Mouse (Mus musculus): ENCODE data around the gene Rbks. TPM values are rescaled to one million over a fixed set of nuclear protein-coding genes. Genes with fewer than 3 reads are reported as not detected.

Rbks gene
- 1.4 and 1.5 TPM in 2 replicates for polyA plus RNA-seq (2011; ENCODE audit: insufficient read depth, insufficient read length, low read depth, missing spikeins)

- Histone ChIP-seq H3K4me1 (ENCODE audit: control insufficient read depth, insufficient read depth, low read length) (no peaks in the 10 kb centered on the region), H3K27ac (ENCODE audit: insufficient read depth, low read length) (peak within 1 kb of the TSS; percentile 69), H3K27me3 (ENCODE audit: control insufficient read depth, insufficient read depth, low read length, poor library complexity, severe bottlenecking) (no peaks in the 10 kb centered on the region), H3K4me3 (ENCODE audit: low read depth, low read length) (peak within 1 kb of the TSS; percentile 92), H3K9ac (ENCODE audit: low read depth, poor library complexity, severe bottlenecking) (peak within 1 kb of the TSS; percentile 81), H3K9me3 (replicated peaks; ENCODE audit: control insufficient read depth, insufficient read depth, low read length, poor library complexity, severe bottlenecking) (no peaks in the 10 kb centered on the region), H3K36me3 (ENCODE audit: control insufficient read depth, insufficient read depth, low read length, poor library complexity, severe bottlenecking) (no peaks in the 10 kb centered on the region; the same call in 1 of the 2 replicates)
- TF ChIP-seq CTCF (IDR thresholded peaks at IDR 0.05; ENCODE audit: low read depth, low read length) (no peak), POLR2A (IDR thresholded peaks at IDR 0.05; ENCODE audit: insufficient read depth, low read length) (no peak), EP300 (IDR thresholded peaks at IDR 0.05; ENCODE audit: insufficient read depth, low read depth, low read length) (no peak)
Measured at GRCm38 (mm10) chr5:31696971-31697643, at the start of gene Rbks. Rbks (minus strand) TSS chr5:31697627.

GRCm38 (mm10) chr5:31742521-31743031 lies 45.1 kb upstream of the Rbks start:
- Histone ChIP-seq H3K36me3 (ENCODE audit: control insufficient read depth, insufficient read depth, low read length, poor library complexity, severe bottlenecking) (no peaks in the 10 kb centered on the region), H3K9ac (ENCODE audit: low read depth, poor library complexity, severe bottlenecking) (no peak overlapping the region), H3K27ac (ENCODE audit: insufficient read depth, low read length) (no peak overlapping the region), H3K4me1 (ENCODE audit: control insufficient read depth, insufficient read depth, low read length) (no peaks in the 10 kb centered on the region), H3K27me3 (ENCODE audit: control insufficient read depth, insufficient read depth, low read length, poor library complexity, severe bottlenecking) (no peaks in the 10 kb centered on the region), H3K4me3 (ENCODE audit: low read depth, low read length) (no peak overlapping the region), H3K9me3 (replicated peaks; ENCODE audit: control insufficient read depth, insufficient read depth, low read length, poor library complexity, severe bottlenecking) (no peaks in the 10 kb centered on the region)
- no peak for TF ChIP-seq EP300 (IDR thresholded peaks at IDR 0.05; ENCODE audit: insufficient read depth, low read depth, low read length)

- Histone ChIP-seq H3K27ac (ENCODE audit: insufficient read depth, low read length) (no peak overlapping the region), H3K4me1 (ENCODE audit: control insufficient read depth, insufficient read depth, low read length) (no peaks in the 10 kb centered on the region), H3K27me3 (ENCODE audit: control insufficient read depth, insufficient read depth, low read length, poor library complexity, severe bottlenecking) (no peaks in the 10 kb centered on the region), H3K9ac (ENCODE audit: low read depth, poor library complexity, severe bottlenecking) (no peak overlapping the region), H3K9me3 (replicated peaks; ENCODE audit: control insufficient read depth, insufficient read depth, low read length, poor library complexity, severe bottlenecking) (no peaks in the 10 kb centered on the region), H3K4me3 (ENCODE audit: low read depth, low read length) (no peak overlapping the region), H3K36me3 (ENCODE audit: control insufficient read depth, insufficient read depth, low read length, poor library complexity, severe bottlenecking) (no peaks in the 10 kb centered on the region)
- no peak for TF ChIP-seq CTCF (IDR thresholded peaks at IDR 0.05; ENCODE audit: low read depth, low read length)
- TF ChIP-seq POLR2A (IDR thresholded peaks at IDR 0.05; ENCODE audit: insufficient read depth, low read length): no peak
- TF ChIP-seq EP300 (IDR thresholded peaks at IDR 0.05; ENCODE audit: insufficient read depth, low read depth, low read length): no peak
Measured at GRCm38 (mm10) chr5:31741931-31742330, 44.5 kb upstream of the Rbks start.

- Histone ChIP-seq H3K9me3 (replicated peaks; ENCODE audit: control insufficient read depth, insufficient read depth, low read length, poor library complexity, severe bottlenecking) (peaks cover 4% of the 10 kb centered on the region), H3K36me3 (ENCODE audit: control insufficient read depth, insufficient read depth, low read length, poor library complexity, severe bottlenecking) (no peaks in the 10 kb centered on the region), H3K27ac (ENCODE audit: insufficient read depth, low read length) (no peak overlapping the region), H3K9ac (ENCODE audit: low read depth, poor library complexity, severe bottlenecking) (no peak overlapping the region), H3K4me1 (ENCODE audit: control insufficient read depth, insufficient read depth, low read length) (no peaks in the 10 kb centered on the region), H3K27me3 (ENCODE audit: control insufficient read depth, insufficient read depth, low read length, poor library complexity, severe bottlenecking) (no peaks in the 10 kb centered on the region), H3K4me3 (ENCODE audit: low read depth, low read length) (no peak overlapping the region)
- no peak for TF ChIP-seq CTCF (IDR thresholded peaks at IDR 0.05; ENCODE audit: low read depth, low read length)
- TF ChIP-seq EP300 (IDR thresholded peaks at IDR 0.05; ENCODE audit: insufficient read depth, low read depth, low read length): no peak
- TF ChIP-seq POLR2A (IDR thresholded peaks at IDR 0.05; ENCODE audit: insufficient read depth, low read length): no peak
Measured at GRCm38 (mm10) chr5:31732644-31733338, 35.4 kb upstream of the Rbks start.

DNA sequence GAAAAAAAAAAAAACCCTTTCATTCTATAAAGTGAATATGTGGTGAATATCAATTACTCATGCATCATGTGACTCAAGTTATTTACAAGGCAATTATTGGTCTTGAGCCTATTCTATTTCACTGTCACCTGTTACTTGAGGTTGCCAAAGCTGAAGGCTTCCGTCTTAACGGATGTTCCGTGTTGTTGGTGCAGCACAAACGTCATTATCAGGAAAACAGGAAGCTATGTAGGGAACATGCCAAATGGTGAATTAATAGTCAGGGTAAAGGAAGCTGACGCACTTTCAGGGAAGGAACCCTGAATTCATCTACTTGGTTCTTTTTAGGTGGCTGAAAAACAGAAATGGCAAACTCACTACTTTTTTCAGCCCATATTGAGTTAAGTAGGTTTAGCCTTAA lies 30.0 kb upstream of the Rbks start:
- TF ChIP-seq CTCF (IDR thresholded peaks at IDR 0.05; ENCODE audit: low read depth, low read length) (no peak), POLR2A (IDR thresholded peaks at IDR 0.05; ENCODE audit: insufficient read depth, low read length) (no peak), EP300 (IDR thresholded peaks at IDR 0.05; ENCODE audit: insufficient read depth, low read depth, low read length) (no peak)
- no peak overlapping the region for H3K9ac ChIP-seq (ENCODE audit: low read depth, poor library complexity, severe bottlenecking)
- H3K4me1 ChIP-seq (ENCODE audit: control insufficient read depth, insufficient read depth, low read length): no peaks in the 10 kb centered on the region
- no peak overlapping the region for H3K27ac ChIP-seq (ENCODE audit: insufficient read depth, low read length)
- H3K27me3 ChIP-seq (ENCODE audit: control insufficient read depth, insufficient read depth, low read length, poor library complexity, severe bottlenecking): no peaks in the 10 kb centered on the region
- H3K9me3 ChIP-seq (replicated peaks; ENCODE audit: control insufficient read depth, insufficient read depth, low read length, poor library complexity, severe bottlenecking): no peaks in the 10 kb centered on the region
- no peaks in the 10 kb centered on the region for H3K36me3 ChIP-seq (ENCODE audit: control insufficient read depth, insufficient read depth, low read length, poor library complexity, severe bottlenecking)
- no peak overlapping the region for H3K4me3 ChIP-seq (ENCODE audit: low read depth, low read length)

DNA sequence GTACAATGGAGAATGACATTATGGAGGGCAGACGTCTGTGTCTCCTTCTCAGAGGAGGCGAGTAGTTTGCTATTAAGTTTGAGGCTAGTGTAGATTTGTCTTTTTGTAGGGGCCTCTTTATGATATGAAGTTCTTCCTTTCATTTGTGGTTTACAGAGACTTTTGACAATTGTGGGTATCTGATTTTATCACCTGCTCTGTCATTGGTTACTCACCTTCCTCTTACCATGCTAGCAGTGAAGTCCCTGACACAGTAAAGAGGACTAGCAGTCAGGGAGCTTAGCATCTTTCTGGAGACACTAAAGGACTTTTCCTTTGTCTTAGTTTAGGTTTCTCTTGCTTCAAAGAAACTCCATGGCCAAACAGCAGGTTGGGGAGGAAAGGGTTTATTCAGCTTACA lies 28.5 kb upstream of the Rbks start:
- Histone ChIP-seq H3K9ac (ENCODE audit: low read depth, poor library complexity, severe bottlenecking) (no peak overlapping the region), H3K36me3 (ENCODE audit: control insufficient read depth, insufficient read depth, low read length, poor library complexity, severe bottlenecking) (no peaks in the 10 kb centered on the region), H3K4me3 (ENCODE audit: low read depth, low read length) (no peak overlapping the region), H3K27me3 (ENCODE audit: control insufficient read depth, insufficient read depth, low read length, poor library complexity, severe bottlenecking) (no peaks in the 10 kb centered on the region), H3K4me1 (ENCODE audit: control insufficient read depth, insufficient read depth, low read length) (no peaks in the 10 kb centered on the region), H3K27ac (ENCODE audit: insufficient read depth, low read length) (no peak overlapping the region), H3K9me3 (replicated peaks; ENCODE audit: control insufficient read depth, insufficient read depth, low read length, poor library complexity, severe bottlenecking) (no peaks in the 10 kb centered on the region)
- TF ChIP-seq POLR2A (IDR thresholded peaks at IDR 0.05; ENCODE audit: insufficient read depth, low read length): no peak

Data from ES-Bruce4 (cell line).